Mouse (Mus musculus) liver, embryonic 14.5 days (tissue): ENCODE measurements around the gene Serpina3n.

Experiments
- CTCF ChIP-seq: IDR thresholded peaks from 2 replicates; pipeline ENCODE4 v1.5.1; 2016; ENCODE audit warnings: antibody characterized with exemption, low read depth, control low read depth
- EP300 ChIP-seq: IDR thresholded peaks from 2 replicates; pipeline ENCODE4 v1.6.1; 2016; ENCODE audit warnings: antibody characterized with exemption, low read depth

GRCm38 (mm10) chr12:104403968-104404367 is 2.6 kb upstream of the Serpina3n start:
- TF ChIP-seq CTCF (no peak), EP300 (no peak)
